Mouse (Mus musculus) megakaryocyte, embryonic 14.5 days (primary cell): Measurements from ENCODE around the gene Rere. TPM values are rescaled to one million over a fixed set of nuclear protein-coding genes. Genes with fewer than 3 reads are reported as not detected.

ENCODE experiments used
- H3K27me3 ChIP-seq: replicated peaks from 2 replicates; pipeline ENCODE3; 2012; ENCODE audit warnings: inconsistent platforms
- H3K36me3 ChIP-seq: replicated peaks from 2 replicates; pipeline ENCODE3; 2012; ENCODE audit warnings: low read length, inconsistent platforms, mixed read lengths
- H3K4me1 ChIP-seq: 2 replicates; pipeline ENCODE4 v1.6.1; 2012; ENCODE audit warnings: inconsistent platforms
- H3K4me3 ChIP-seq: replicated peaks from 2 replicates; pipeline ENCODE3; 2012; ENCODE audit warnings: moderate library complexity, mild to moderate bottlenecking, inconsistent platforms
- H3K9me3 ChIP-seq: 2 replicates; pipeline ENCODE4 v1.6.1; 2012; ENCODE audit warnings: inconsistent platforms
- FLI1 ChIP-seq: IDR thresholded peaks from 2 replicates; pipeline ENCODE4 v1.6.1; 2012; ENCODE audit warnings: low read length, inconsistent platforms, mixed read lengths
- GATA1 ChIP-seq: IDR thresholded peaks from 3 replicates; pipeline ENCODE4 v1.6.1; 2012; ENCODE audit warnings: mixed read lengths, low read length, inconsistent platforms, borderline replicate concordance
- polyA plus RNA-seq: library from polyadenylated mRNA; stranded (reverse); fragments of >175 nt; gene quantifications from 2 replicates; pipeline ENCODE4 v1.2.3, GENCODE M21; 2012; ENCODE audit warnings: low replicate concordance; ENCODE audit not compliant: insufficient read depth

Rere gene
- polyA plus RNA-seq, 1 experiment: 39.0 TPM

DNA sequence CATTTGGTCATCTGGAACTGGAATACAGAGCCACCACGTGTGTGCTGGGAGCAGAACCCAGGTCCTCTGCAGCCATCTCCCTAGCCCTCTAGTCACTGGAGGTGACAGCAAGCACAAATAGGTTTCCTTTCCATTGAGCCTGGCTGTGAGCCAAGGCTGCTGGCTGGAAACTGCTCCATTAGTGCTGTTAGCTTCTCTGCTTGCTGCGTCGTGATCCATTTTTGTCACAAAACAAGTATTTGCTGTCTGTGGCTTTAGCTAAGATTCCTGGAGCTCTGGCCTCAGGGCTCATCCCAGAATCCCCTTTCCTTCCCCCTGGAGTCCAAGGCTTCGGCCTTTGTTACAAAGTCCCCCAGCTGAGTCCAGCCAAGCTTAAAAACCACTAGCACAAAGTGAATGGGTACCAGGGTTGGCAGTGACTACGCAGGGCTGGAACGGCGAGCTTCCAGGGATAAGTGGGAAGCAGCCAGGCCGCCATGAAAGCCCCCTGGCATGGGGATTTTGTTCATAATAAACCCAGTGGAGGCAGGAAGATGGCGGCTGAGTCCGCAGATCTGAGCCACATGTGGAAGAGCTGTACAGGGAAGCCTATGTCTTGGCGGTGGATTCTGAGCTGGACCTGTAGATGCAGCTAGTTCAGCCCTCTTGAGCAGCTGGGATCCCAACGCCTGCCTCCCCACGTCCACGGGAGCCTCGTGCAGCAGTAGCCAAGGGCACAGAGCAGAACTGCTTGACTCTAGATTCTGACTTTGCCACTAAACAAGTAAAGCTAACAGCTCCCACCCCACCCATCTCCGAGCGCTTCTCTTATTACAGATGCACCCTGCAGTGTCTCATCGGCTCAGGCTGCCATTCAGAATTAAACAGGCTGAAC is 30.7 kb upstream of the Rere start:
- Histone ChIP-seq H3K9me3 (no peaks in the 10 kb centered on the region; the same call in 1 of the 2 replicates), H3K4me1 (peaks cover 37% of the 10 kb centered on the region), H3K27me3 (no peaks in the 10 kb centered on the region), H3K4me3 (no peak overlapping the region), H3K36me3 (peaks cover 84% of the 10 kb centered on the region)
- TF ChIP-seq FLI1 (no peak), GATA1 (no peak)

DNA sequence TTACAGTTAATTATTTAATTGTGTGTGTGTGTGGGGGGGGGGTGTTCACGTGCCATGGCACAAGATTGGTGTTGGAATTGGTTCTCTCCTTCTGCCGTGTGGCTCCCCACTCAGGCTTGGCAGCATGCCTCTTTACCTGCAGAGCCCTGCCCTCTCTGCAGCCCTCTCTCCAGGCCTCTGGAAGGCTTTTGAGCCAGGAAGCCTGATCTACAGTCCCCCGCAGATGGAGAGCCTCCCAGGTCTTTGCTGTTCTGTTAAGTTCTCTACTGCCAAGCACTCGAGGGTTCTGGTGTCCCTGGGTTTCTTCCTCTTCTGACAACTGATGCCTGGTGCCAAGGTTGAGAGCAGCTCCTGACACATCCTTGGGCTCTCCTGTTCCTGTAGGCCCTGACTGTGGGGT is 27.0 kb upstream of the Rere start:
- peaks cover 41% of the 10 kb centered on the region for H3K4me1 ChIP-seq
- no peak overlapping the region for H3K4me3 ChIP-seq
- H3K27me3 ChIP-seq: peaks cover 3% of the 10 kb centered on the region
- TF ChIP-seq GATA1 (no peak), FLI1 (no peak)
- H3K9me3 ChIP-seq: peaks cover 4% of the 10 kb centered on the region; the same call in 1 of the 2 replicates
- peaks cover 62% of the 10 kb centered on the region for H3K36me3 ChIP-seq

DNA sequence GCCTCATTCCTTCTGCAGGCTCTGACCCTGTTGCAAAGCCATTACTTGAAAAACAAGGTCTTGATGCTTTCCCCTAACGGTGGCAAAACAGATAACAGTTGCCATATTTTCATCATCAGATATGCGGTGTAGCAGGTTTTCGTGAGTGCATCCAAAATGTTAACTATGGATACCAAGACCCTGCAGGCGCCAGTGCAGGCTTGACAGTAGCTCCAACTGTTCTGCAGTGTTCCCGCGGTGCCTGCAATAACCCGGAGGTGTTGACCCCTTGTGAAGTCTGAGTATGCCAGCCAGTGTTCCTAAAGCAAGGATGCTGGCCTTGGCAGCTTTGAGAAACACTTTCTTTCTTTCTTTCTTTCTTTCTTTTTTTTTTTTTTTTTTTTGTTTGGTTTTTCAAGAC is 26.3 kb upstream of the Rere start:
- H3K4me3 ChIP-seq: no peak overlapping the region
- H3K4me1 ChIP-seq: peaks cover 39% of the 10 kb centered on the region
- TF ChIP-seq GATA1: no peak
- TF ChIP-seq FLI1: no peak
- peaks cover 4% of the 10 kb centered on the region; the same call in 1 of the 2 replicates for H3K9me3 ChIP-seq
- peaks cover 3% of the 10 kb centered on the region for H3K27me3 ChIP-seq
- H3K36me3 ChIP-seq: peaks cover 54% of the 10 kb centered on the region

DNA sequence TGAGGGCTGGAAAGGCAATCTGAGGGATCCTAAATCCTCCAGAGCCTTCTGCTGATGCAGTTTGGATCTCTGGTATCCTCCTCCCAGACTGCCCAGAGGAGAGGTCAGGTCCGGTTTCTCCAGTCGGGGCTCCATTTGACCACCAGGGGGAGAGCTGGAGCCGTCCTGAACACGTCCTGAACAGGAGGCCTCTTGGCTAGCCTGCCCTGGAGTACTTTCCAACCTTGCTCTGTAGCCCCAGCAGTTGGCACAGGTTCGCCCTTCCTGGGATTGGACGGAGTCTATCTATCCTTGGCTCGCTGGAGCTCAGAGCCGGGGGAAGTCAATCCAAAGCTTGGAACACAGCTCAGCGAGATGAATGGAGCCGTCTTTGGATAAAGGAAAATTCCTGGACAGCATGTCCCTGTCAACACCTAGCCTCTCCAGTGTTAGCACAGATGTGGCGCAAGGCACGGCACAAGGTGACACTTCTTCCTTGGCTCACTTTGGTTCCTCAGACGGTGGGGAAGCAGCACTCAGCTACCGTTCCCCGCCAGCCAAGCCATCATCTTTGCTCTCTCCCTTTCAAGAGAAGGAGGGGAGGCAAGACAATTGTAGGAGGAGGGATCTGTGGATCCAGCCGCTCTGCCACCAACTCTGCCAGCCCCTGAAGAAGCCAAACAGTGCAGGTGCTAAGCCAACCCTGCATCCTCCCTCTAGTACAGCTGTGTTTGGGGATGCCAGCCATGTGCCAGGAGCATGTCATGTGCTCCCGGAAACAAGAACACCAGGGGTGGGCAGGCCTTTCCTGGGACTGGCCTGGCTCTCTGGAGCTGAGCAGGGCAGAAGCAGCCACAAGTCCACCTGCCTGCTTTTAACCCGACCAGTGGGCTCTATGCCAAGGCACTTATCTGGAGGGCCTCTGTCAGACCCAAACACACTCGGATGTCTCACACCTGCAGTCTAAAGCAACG is 23.9 kb upstream of the Rere start:
- H3K4me1 ChIP-seq: peaks cover 39% of the 10 kb centered on the region
- no peak for TF ChIP-seq FLI1
- TF ChIP-seq GATA1: no peak
- H3K4me3 ChIP-seq: no peak overlapping the region
- peaks cover 4% of the 10 kb centered on the region; the same call in 1 of the 2 replicates for H3K9me3 ChIP-seq
- peaks cover 33% of the 10 kb centered on the region for H3K36me3 ChIP-seq
- H3K27me3 ChIP-seq: peaks cover 8% of the 10 kb centered on the region

DNA sequence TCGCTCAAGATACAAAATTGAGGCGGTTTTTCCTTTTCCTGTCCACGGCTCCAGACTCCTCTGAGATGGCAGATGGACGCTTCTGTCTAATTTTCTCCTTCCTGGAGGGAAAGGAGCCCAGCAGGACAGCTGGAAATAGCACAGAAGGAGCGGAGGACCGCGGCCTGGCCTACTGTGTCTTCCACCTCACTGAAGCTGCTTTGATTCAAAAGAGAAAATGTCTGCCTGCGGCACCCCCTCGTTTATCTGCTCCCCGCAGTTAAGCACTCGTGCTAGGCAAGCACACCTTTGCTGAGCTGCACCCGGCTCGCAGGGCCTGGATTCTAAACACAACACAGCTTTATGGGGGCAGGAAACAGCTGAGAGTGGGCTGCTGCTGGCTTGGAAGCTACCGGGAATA is 23.1 kb upstream of the Rere start:
- H3K36me3 ChIP-seq: peaks cover 31% of the 10 kb centered on the region
- peaks cover 39% of the 10 kb centered on the region for H3K4me1 ChIP-seq
- no peak overlapping the region for H3K4me3 ChIP-seq
- TF ChIP-seq GATA1: no peak
- H3K9me3 ChIP-seq: peaks cover 10% of the 10 kb centered on the region
- peaks cover 13% of the 10 kb centered on the region for H3K27me3 ChIP-seq

DNA sequence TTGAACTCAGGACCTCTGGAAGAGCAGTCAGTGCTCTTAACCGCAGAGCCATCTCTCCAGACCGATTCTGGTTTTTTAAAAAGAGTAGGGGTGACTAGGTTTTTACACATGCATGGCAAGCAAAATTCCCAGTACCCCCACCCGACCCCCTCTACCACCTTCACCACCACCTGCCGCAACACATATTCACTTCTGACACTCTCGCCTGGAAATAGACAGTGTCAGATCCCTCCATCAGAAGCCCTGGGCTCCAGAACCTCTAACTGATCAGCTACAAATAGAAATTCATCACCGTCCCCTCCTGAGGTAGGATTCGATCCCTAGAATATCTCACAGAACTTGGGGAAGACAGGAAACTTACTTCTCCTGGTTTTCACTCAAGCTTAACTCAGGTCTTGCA is 21.9 kb upstream of the Rere start:
- Histone ChIP-seq H3K9me3 (peaks cover 18% of the 10 kb centered on the region), H3K36me3 (peaks cover 37% of the 10 kb centered on the region), H3K4me3 (no peak overlapping the region), H3K27me3 (peaks cover 19% of the 10 kb centered on the region), H3K4me1 (peaks cover 49% of the 10 kb centered on the region)
- no peak for TF ChIP-seq FLI1
- no peak for TF ChIP-seq GATA1

DNA sequence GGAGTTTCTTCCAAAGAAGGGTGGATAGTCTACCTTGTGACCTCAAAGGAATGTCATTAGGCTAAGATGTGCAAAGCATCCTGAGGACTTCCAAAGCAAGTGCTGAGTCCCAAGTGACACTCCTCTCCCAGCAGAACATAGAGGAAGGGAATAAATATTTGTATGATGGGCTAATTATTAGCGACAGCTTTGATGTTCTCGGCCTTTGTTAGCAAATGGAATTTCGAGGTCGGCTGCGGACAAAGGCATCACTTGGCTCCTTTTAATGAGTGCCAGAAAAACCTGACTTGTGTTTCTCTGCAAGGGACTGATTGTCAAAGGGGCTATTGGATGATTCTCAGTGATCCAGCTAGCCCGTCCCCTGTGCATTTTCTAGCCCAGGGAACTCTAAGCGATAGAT is 21.3 kb upstream of the Rere start:
- Histone ChIP-seq H3K36me3 (peaks cover 34% of the 10 kb centered on the region), H3K4me1 (peaks cover 51% of the 10 kb centered on the region), H3K27me3 (peaks cover 19% of the 10 kb centered on the region), H3K4me3 (no peak overlapping the region), H3K9me3 (peaks cover 18% of the 10 kb centered on the region)
- TF ChIP-seq FLI1 (no peak), GATA1 (no peak)

DNA sequence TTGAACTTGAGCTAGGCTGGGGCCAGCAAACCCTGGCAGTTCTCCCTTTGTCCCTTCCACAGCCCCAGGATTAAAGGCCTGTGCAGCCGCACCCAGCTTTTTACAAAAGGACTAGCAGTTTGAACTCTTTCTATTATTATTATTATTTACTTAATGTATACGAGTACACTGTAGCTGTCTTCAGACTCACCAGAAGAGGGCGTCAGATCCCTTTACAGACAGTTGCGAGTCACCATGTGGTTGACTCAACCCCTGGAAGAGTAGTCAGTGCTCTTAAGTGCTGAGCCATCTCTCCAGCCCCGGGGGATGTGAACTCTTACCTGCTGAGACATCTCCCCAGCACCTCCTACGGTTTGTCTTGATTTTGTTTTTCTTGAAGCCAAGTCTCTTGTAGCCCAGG is 20.7 kb upstream of the Rere start:
- Histone ChIP-seq H3K4me1 (peaks cover 55% of the 10 kb centered on the region), H3K9me3 (peaks cover 18% of the 10 kb centered on the region), H3K4me3 (no peak overlapping the region), H3K27me3 (peaks cover 19% of the 10 kb centered on the region), H3K36me3 (peaks cover 29% of the 10 kb centered on the region)
- TF ChIP-seq FLI1: no peak

GRCm38 (mm10) chr4:150262301-150262700 is 19.1 kb upstream of the Rere start:
- no peak for TF ChIP-seq FLI1
- TF ChIP-seq GATA1: no peak
- Histone ChIP-seq H3K27me3 (peaks cover 30% of the 10 kb centered on the region), H3K9me3 (peaks cover 14% of the 10 kb centered on the region), H3K4me1 (peaks cover 55% of the 10 kb centered on the region), H3K4me3 (no peak overlapping the region), H3K36me3 (peaks cover 24% of the 10 kb centered on the region)
